Mouse (Mus musculus): ENCODE results near the gene Eno2. TPM values are rescaled to one million over a fixed set of nuclear protein-coding genes. Genes with fewer than 3 reads are reported as not detected.
A peak's percentile ranks its signal among the peaks of the same experiment; 100 is the strongest.

Eno2 gene
- total and polyA plus RNA-seq, 2 experiments from 2014 or later: 113 to 130 TPM

DNA sequence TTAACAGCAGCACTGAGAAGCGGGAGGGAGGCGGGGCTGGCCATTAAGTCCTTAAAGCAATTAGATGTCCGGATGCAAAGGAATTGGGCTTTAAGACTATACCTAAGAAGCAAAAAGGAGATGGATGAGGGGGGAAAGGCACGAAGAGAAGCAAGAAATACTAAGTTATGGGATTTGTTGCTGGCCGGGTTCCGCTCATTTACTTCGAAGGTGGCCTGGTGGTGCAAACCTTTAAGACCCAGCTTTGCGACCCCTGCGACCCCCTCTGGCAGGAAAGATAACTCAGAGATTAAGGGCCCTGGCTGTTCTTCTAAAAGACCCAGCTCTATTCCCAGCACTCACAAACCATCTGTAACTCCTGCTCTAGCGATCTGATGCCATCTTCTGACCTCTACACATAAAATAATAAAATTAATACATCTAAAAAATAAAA lies 10.5 kb upstream of the Eno2 start:
- H3K4me1 ChIP-seq (ENCODE audit: insufficient read depth): peaks cover 2% of the 10 kb centered on the region; the same call in 1 of the 2 replicates
- ATAC-seq: no peak
- H3K9ac ChIP-seq: peak overlapping the region; percentile 26; the same call in 1 of the 2 replicates
- WGBS: 4% methylated on average over 10 of the region's 10 CpGs
- peak overlapping the region; percentile 44 for H3K4me2 ChIP-seq (ENCODE audit: low read depth)
- peak overlapping the region; percentile 28 for H3K4me3 ChIP-seq (ENCODE audit: low read depth, low read length)
- DNase-seq: no peak
- no peak overlapping the region for H3K27ac ChIP-seq (ENCODE audit: low read depth, low read length)
- TF ChIP-seq CTCF (IDR thresholded peaks at IDR 0.05; ENCODE audit: low read depth): peak; percentile 19; the same call in 1 of the 2 replicates
- no peaks in the 10 kb centered on the region for H3K27me3 ChIP-seq (ENCODE audit: insufficient read depth, low read length)
- H3K36me3 ChIP-seq (ENCODE audit: insufficient read depth): no peaks in the 10 kb centered on the region
- no peaks in the 10 kb centered on the region for H3K9me3 ChIP-seq (ENCODE audit: low read length)

DNA sequence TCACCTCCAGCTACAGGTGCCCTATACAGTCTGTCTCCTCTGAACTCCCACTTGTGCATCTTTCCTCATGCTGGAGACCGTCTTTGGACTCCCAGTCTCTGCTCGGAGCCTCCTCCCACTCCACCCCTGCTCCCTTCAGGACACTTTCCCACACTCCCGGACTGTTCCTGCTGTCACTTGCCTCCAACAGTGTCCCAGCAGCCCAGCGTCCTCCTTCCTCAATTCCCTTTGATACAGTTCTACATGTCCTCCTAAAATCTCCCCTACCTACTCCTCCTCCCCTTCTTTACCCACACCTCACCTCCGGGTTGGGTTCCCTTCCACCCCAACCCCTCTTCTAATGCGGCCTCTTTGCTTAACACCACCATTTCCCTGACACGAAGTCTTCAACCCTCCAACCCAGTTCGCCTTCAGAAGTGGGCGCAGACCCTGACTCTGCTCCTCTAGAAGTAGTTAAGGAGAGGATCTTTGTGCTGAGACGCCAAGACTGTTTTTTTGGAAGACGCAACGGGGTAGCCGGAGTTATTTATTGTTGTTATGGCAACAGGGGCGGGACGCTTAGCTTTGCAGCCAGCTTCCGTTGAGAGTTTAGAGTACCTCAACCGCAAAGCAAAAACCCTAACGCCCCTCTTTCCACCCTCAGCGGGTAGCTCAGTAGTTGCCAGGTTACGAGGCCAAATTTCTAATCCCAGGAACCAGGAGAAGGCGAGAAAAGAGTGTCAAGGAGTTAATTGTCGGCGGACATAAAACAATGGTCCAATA lies 9.9 kb upstream of the Eno2 start, which contains the start of gene Lrrc23:
TSS of gene Lrrc23 (minus strand) at position 506 of the 762 bp plus-strand sequence.
- ATAC-seq (peak; percentile 79), DNase-seq (peak; percentile 77)
- Histone ChIP-seq H3K9me3 (ENCODE audit: low read length) (no peaks in the 10 kb centered on the region), H3K4me2 (ENCODE audit: low read depth) (peak within 1 kb of the TSS; percentile 44), H3K27ac (ENCODE audit: low read depth, low read length) (no peak within 1 kb of the TSS), H3K36me3 (ENCODE audit: insufficient read depth) (no peaks in the 10 kb centered on the region), H3K27me3 (ENCODE audit: insufficient read depth, low read length) (no peaks in the 10 kb centered on the region), H3K4me3 (ENCODE audit: low read depth, low read length) (peak within 1 kb of the TSS; percentile 28), H3K4me1 (ENCODE audit: insufficient read depth) (peaks cover 2% of the 10 kb centered on the region; the same call in 1 of the 2 replicates), H3K9ac (peak within 1 kb of the TSS; percentile 26; the same call in 1 of the 2 replicates)
- TF ChIP-seq CTCF (IDR thresholded peaks at IDR 0.05; ENCODE audit: low read depth): no peak
- 4% methylated on average over 23 of the region's 23 CpGs for WGBS

DNA sequence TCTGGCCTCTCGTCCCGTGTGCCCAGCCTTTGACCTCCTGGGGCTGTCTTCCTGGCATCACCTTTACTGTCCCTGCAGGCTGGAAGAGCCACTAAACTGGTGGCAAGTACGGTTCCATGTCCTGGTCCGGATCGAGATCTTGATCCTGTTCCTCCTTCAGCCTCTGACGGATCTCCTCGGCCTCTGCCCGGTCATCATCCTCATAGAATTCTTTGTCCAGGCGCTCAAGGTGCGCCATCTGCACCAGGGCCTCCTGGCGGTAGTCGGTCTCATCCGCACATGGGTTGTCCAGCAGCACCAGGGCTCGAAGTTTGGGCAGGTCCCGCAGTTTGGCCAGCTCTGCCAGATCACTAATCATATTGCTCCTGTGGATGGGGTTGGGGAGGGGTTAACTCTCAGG lies 1.0 kb upstream of the Eno2 start:
- no peak for DNase-seq
- Histone ChIP-seq H3K4me1 (ENCODE audit: insufficient read depth) (0 out of 2 replicates have a peak, but pooled peaks cover 5% of the 10 kb centered on the region), H3K27ac (ENCODE audit: low read depth, low read length) (no peak overlapping the region), H3K4me2 (ENCODE audit: low read depth) (no peak overlapping the region), H3K27me3 (ENCODE audit: insufficient read depth, low read length) (no peaks in the 10 kb centered on the region), H3K4me3 (ENCODE audit: low read depth, low read length) (no peak overlapping the region), H3K9me3 (ENCODE audit: low read length) (no peaks in the 10 kb centered on the region), H3K36me3 (ENCODE audit: insufficient read depth) (no peaks in the 10 kb centered on the region; the same call in 1 of the 2 replicates), H3K9ac (no peak overlapping the region)
- no peak for ATAC-seq
- TF ChIP-seq CTCF (IDR thresholded peaks at IDR 0.05; ENCODE audit: low read depth): no peak
- WGBS: 89% methylated on average over 15 of the region's 15 CpGs

DNA sequence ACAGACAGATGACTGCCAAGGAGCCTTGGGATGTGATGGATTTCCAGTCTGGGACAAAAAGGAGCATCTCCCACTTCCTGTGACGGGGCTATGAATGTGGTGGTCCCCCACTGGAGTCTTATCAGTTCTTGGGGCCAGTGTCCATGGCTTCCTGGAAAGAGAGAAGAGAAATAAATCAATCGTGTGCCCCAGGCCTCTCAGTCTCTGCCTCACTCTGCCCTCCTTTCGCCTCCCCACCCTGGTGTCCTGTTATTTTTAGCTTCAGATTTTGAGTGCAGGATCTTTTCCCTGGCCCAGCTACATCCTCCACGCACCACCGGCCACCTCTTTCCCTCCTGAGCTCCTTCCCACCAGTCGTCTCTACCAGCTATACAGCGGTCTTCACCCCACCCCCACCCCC lies 540 bp upstream of the Eno2 start:
- DNase-seq (no peak), ATAC-seq (no peak)
- Histone ChIP-seq H3K27me3 (ENCODE audit: insufficient read depth, low read length) (no peaks in the 10 kb centered on the region), H3K4me1 (ENCODE audit: insufficient read depth) (0 out of 2 replicates have a peak, but pooled peaks cover 5% of the 10 kb centered on the region), H3K9me3 (ENCODE audit: low read length) (no peaks in the 10 kb centered on the region), H3K4me3 (ENCODE audit: low read depth, low read length) (peak overlapping the region; percentile 54), H3K36me3 (ENCODE audit: insufficient read depth) (no peaks in the 10 kb centered on the region; the same call in 1 of the 2 replicates), H3K9ac (peak overlapping the region; percentile 67), H3K27ac (ENCODE audit: low read depth, low read length) (peak overlapping the region; percentile 47; the same call in 1 of the 2 replicates), H3K4me2 (ENCODE audit: low read depth) (peak overlapping the region; percentile 76)
- no peak for TF ChIP-seq CTCF (IDR thresholded peaks at IDR 0.05; ENCODE audit: low read depth)
- 70% methylated on average over 7 of the region's 7 CpGs for WGBS

DNA sequence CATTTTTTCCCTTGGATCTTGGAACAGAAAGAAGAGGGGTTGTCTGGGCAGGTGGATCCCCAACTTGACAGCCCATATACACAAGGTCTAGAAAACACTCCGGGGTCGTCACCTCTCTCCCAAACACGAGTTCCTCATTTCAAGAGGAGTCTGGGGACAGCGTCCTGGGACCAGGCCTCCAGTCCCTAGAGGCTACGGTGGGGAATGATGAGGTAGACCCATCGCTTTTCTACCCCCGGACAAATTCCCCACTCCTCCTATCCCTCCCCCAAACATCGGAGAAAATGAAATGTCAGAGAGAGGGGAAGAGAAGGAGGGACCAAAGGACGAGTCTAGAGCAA lies 799 bp downstream of the Eno2 start:
- peak overlapping the region; percentile 54 for H3K4me3 ChIP-seq (ENCODE audit: low read depth, low read length)
- 0 out of 2 replicates have a peak, but pooled peaks cover 5% of the 10 kb centered on the region for H3K4me1 ChIP-seq (ENCODE audit: insufficient read depth)
- peak; percentile 16; the same call in 1 of the 2 replicates for ATAC-seq
- no peaks in the 10 kb centered on the region; the same call in 1 of the 2 replicates for H3K36me3 ChIP-seq (ENCODE audit: insufficient read depth)
- peak overlapping the region; percentile 67 for H3K9ac ChIP-seq
- no peak for TF ChIP-seq CTCF (IDR thresholded peaks at IDR 0.05; ENCODE audit: low read depth)
- H3K27me3 ChIP-seq (ENCODE audit: insufficient read depth, low read length): no peaks in the 10 kb centered on the region
- DNase-seq: no peak
- H3K4me2 ChIP-seq (ENCODE audit: low read depth): peak overlapping the region; percentile 76
- peak overlapping the region; percentile 47 for H3K27ac ChIP-seq (ENCODE audit: low read depth, low read length)
- 11% methylated on average over 9 of the region's 9 CpGs for WGBS
- H3K9me3 ChIP-seq (ENCODE audit: low read length): no peaks in the 10 kb centered on the region

DNA sequence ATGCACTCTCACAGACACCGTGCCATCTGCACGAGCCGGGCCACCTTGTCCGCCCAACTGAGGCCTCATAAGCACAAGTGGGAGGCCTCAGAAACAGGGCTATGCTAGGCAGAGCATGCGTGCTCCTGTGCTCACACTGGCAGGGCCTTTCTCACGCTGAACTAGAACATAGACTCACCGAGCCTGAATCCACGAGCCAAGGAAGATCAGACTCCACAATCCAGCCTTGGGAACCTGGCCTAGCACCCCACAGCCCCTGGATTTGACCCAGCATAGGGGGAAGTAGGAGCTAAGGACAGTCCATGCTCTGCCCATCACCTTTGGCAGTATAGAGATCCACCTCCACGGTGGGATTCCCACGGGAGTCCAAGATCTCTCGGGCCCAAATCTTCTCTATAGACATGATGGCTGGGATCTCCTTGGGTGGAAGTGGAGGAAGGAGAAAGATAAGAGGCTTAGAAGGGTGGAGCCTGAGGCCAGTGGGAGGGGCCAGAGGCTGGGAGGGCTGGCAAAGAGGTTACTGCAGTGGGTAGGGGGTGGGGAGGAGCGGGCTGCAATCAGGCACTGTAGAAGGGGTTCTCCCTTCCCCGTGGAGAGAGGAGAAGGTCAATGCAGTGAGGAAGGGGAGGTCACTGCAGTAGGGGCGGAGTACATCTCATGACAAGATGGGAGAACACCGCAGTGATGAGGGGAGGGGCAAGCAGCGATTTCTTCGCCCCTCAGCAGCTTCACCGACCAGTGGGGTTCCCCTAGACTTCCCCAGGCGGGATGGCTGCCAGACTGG lies 1.4 kb downstream of the Eno2 start:
- peak overlapping the region; percentile 40; the same call in 1 of the 2 replicates for H3K27ac ChIP-seq (ENCODE audit: low read depth, low read length)
- H3K36me3 ChIP-seq (ENCODE audit: insufficient read depth): no peaks in the 10 kb centered on the region; the same call in 1 of the 2 replicates
- ATAC-seq: 0 out of 2 replicates have a peak, but pooled peaks have one; percentile 12
- no peaks in the 10 kb centered on the region for H3K27me3 ChIP-seq (ENCODE audit: insufficient read depth, low read length)
- H3K4me3 ChIP-seq (ENCODE audit: low read depth, low read length): peak overlapping the region; percentile 54
- no peak for TF ChIP-seq CTCF (IDR thresholded peaks at IDR 0.05; ENCODE audit: low read depth)
- no peaks in the 10 kb centered on the region for H3K9me3 ChIP-seq (ENCODE audit: low read length)
- WGBS: 26% methylated on average over 19 of the region's 19 CpGs
- DNase-seq: no peak
- H3K4me1 ChIP-seq (ENCODE audit: insufficient read depth): 0 out of 2 replicates have a peak, but pooled peaks cover 5% of the 10 kb centered on the region
- H3K4me2 ChIP-seq (ENCODE audit: low read depth): peak overlapping the region; percentile 76
- H3K9ac ChIP-seq: peak overlapping the region; percentile 67
